Mouse (Mus musculus): ENCODE data around the gene Nus1.

DNA sequence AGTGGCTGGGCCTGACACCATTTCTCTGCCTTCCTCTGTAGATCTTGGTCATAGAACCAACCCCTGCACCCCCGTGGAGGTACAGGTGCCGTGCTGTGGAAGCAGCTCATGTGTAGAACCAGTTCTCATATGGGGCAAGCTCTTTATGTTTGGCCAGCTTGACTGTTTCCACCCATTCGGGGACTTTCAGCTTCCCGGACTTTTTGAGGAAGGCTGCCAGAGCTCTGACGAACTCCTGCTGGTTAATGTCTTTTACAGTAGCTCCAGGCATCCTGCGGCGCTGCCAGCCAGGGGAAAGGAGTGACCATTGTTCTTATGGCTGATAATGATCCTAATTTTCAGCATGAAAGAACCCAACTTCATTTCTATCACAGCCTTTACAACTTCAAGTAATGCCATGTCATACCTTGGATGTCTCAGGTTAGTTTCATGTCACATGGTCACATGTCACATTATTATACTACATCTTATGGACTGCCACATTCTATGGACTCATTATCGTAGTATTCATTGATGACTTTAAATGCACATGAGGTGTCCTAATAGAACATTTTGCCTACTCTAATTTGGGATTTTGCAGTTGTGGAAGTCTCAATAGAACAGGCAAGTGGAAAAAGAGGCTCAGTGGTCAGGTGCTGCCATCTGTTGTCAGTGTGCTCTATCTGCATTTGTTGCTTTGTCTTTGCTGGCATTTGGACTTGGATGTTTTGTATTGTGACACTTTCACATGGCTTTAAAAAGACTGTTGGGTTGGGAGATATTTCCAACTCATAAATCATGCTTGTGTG, 32.3 kb upstream of the Nus1 start:
- TF ChIP-seq CTCF (IDR thresholded peaks at IDR 0.05; ENCODE audit: low read depth, low read length) (no peak), POLR2A (IDR thresholded peaks at IDR 0.05; ENCODE audit: borderline replicate concordance, low read depth, low read length) (no peak)

Measured in bone marrow macrophage, adult 2 months (primary cell).